Mouse (Mus musculus) MEL (cell line): ENCODE data around the gene Kcnn3.

Experiments
- CTCF ChIP-seq, 3 experiments: IDR thresholded peaks in 2 of 3; conservative IDR thresholded peaks in 1 of 3; 2 replicates each; pipeline ENCODE4 v1.5.1; 2011 to 2012; ENCODE audit warnings: low read length in 3 of 3, low read depth in 2 of 3, mild to moderate bottlenecking in 2 of 3, improper control_type of control experiment in 1 of 3, inconsistent platforms in 1 of 3, mixed read lengths in 1 of 3, moderate library complexity in 1 of 3; ENCODE audit not compliant: control insufficient read depth in 1 of 3, insufficient read depth in 1 of 3, poor library complexity in 1 of 3, severe bottlenecking in 1 of 3
- POLR2A ChIP-seq, 2 experiments: IDR thresholded peaks; 2 replicates each; pipeline ENCODE4 v1.6.1; 2011 to 2012; ENCODE audit warnings: low read length in 2 of 2, mild to moderate bottlenecking in 2 of 2, control low read depth in 1 of 2, improper control_type of control experiment in 1 of 2, low read depth in 1 of 2, moderate library complexity in 1 of 2; ENCODE audit not compliant: control insufficient read depth in 1 of 2, insufficient read depth in 1 of 2, poor library complexity in 1 of 2
- TBP ChIP-seq: IDR thresholded peaks from 2 replicates; pipeline ENCODE4 v1.8.0; 2011; ENCODE audit warnings: low read depth, low read length, improper control_type of control experiment
- USF1 ChIP-seq: IDR thresholded peaks from 2 replicates; pipeline ENCODE4 v1.6.1; 2014; ENCODE audit warnings: low read depth, mild to moderate bottlenecking, inconsistent platforms, low read length, improper control_type of control experiment, moderate library complexity

GRCm38 (mm10) chr3:89629811-89630210, 109.8 kb downstream of the Kcnn3 start:
- TF ChIP-seq TBP, result no peak
- TF ChIP-seq CTCF (IDR thresholded peaks at IDR 0.05 in 2 of 3, conservative IDR thresholded peaks at IDR 0.05 in 1 of 3; ENCODE audit: control insufficient read depth in 1 of 3, insufficient read depth in 1 of 3, low read depth in 2 of 3, low read length in 3 of 3, poor library complexity in 1 of 3, severe bottlenecking in 1 of 3), result no peak
- TF ChIP-seq USF1, result no peak
- no peak for TF ChIP-seq POLR2A (IDR thresholded peaks at IDR 0.05; ENCODE audit: control insufficient read depth in 1 of 2, insufficient read depth in 1 of 2, low read depth in 1 of 2, low read length in 2 of 2, poor library complexity in 1 of 2)
